Mouse (Mus musculus) bone marrow, adult 2 months (tissue): Measurements from ENCODE around the gene Bcas3.
A peak's percentile ranks its signal among the peaks of the same experiment; 100 is the strongest.

Source experiments
- CTCF ChIP-seq: fragments of 200-500 bp; IDR thresholded peaks from 2 replicates; pipeline ENCODE4 v1.5.1; 2011; ENCODE audit warnings: low read length, control low read depth; ENCODE audit not compliant: control insufficient read depth, insufficient read depth
- POLR2A ChIP-seq: fragments of 200-500 bp; IDR thresholded peaks from 2 replicates; pipeline ENCODE4 v1.6.1; 2011; ENCODE audit warnings: low read depth, mild to moderate bottlenecking, control low read depth, low read length, borderline replicate concordance; ENCODE audit not compliant: control insufficient read depth

DNA sequence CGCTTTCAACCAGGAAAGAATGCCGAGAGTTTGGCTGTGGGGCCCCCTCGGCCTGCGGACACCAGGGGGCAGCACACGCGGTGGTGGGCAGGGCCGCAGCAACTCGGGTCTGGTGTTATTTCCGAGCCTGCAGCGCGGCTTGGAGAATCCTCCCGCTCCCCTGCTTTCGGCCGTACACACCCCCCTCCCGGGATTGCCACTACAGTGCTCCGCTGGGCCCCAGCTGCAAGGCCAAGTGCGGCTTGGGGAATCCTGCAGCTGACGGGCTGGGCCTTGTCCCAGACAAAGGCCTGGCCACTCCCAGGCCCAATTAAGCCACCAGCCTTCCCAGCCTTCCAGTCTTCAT, 490.4 kb downstream of the Bcas3 start:
- TF ChIP-seq CTCF (peak; percentile 63), POLR2A (no peak; the same call in 1 of the 2 replicates)
